Mouse (Mus musculus) megakaryocyte, embryonic 14.5 days (primary cell): ENCODE data around the gene Cald1.

Experiments
- FLI1 ChIP-seq: IDR thresholded peaks from 2 replicates; pipeline ENCODE4 v1.6.1; 2012; ENCODE audit warnings: low read length, inconsistent platforms, mixed read lengths
- GATA1 ChIP-seq: IDR thresholded peaks from 3 replicates; pipeline ENCODE4 v1.6.1; 2012; ENCODE audit warnings: mixed read lengths, low read length, inconsistent platforms, borderline replicate concordance

GRCm38 (mm10) chr6:34613122-34613521 lies 14.8 kb downstream of the Cald1 start:
- no peak for TF ChIP-seq FLI1
- no peak for TF ChIP-seq GATA1
